Mouse (Mus musculus): ENCODE data around the gene Rab3d.

The Rab3d gene

GRCm38 (mm10) chr9:21938234-21938855 is 20.4 kb upstream of the Rab3d start:
- no peak for DNase-seq (ENCODE audit: low read depth)

- no peak for DNase-seq (ENCODE audit: low read depth)
These were observed 19.8 kb upstream of the Rab3d start for GRCm38 (mm10) chr9:21937711-21938175.

- DNase-seq (ENCODE audit: low read depth): peak; percentile 91
These were observed 18.9 kb upstream of the Rab3d start, which contains the start of gene Plppr2 for GRCm38 (mm10) chr9:21936692-21937570. Gene Plppr2, plus strand, starts transcription at chr9:21937033.

- DNase-seq (ENCODE audit: low read depth): no peak
These were observed 17.6 kb upstream of the Rab3d start for GRCm38 (mm10) chr9:21935466-21936131.

- DNase-seq (ENCODE audit: low read depth): no peak
These were observed 16.0 kb upstream of the Rab3d start for GRCm38 (mm10) chr9:21934021-21934420.

GRCm38 (mm10) chr9:21932445-21933137 is 14.6 kb upstream of the Rab3d start:
- DNase-seq (ENCODE audit: low read depth): no peak

GRCm38 (mm10) chr9:21932006-21932405 is 14.0 kb upstream of the Rab3d start:
- DNase-seq (ENCODE audit: low read depth): no peak

- DNase-seq (ENCODE audit: low read depth): no peak
These were observed 11.2 kb upstream of the Rab3d start for GRCm38 (mm10) chr9:21929208-21929607.

GRCm38 (mm10) chr9:21927208-21927753 is 9.3 kb upstream of the Rab3d start, which contains the start of the genes Ccdc159 and Tmem205:
Gene Ccdc159, plus strand, starts transcription at chr9:21927471.
Gene Tmem205, minus strand, starts transcription at chr9:21927556.
- peak; percentile 78 for DNase-seq (ENCODE audit: low read depth)

GRCm38 (mm10) chr9:21926784-21927183 is 8.8 kb upstream of the Rab3d start:
- DNase-seq (ENCODE audit: low read depth): no peak

GRCm38 (mm10) chr9:21926155-21926554 is 8.2 kb upstream of the Rab3d start:
- no peak for DNase-seq (ENCODE audit: low read depth)

- no peak for DNase-seq (ENCODE audit: low read depth)
These were observed 7.5 kb upstream of the Rab3d start for GRCm38 (mm10) chr9:21925506-21925905.

GRCm38 (mm10) chr9:21925034-21925433 is 7.0 kb upstream of the Rab3d start:
- DNase-seq (ENCODE audit: low read depth): no peak

GRCm38 (mm10) chr9:21924099-21924493 is 6.1 kb upstream of the Rab3d start:
- DNase-seq (ENCODE audit: low read depth): peak; percentile 69

- DNase-seq (ENCODE audit: low read depth): no peak
These were observed 5.6 kb upstream of the Rab3d start for GRCm38 (mm10) chr9:21923490-21924098.

GRCm38 (mm10) chr9:21923036-21923435 is 5.0 kb upstream of the Rab3d start:
- DNase-seq (ENCODE audit: low read depth): no peak

GRCm38 (mm10) chr9:21918692-21919384 is 846 bp upstream of the Rab3d start:
- no peak for DNase-seq (ENCODE audit: low read depth)

GRCm38 (mm10) chr9:21917493-21918034 is 428 bp downstream of the Rab3d start:
- no peak for DNase-seq (ENCODE audit: low read depth)

GRCm38 (mm10) chr9:21916851-21917492 is 1.0 kb downstream of the Rab3d start:
- no peak for DNase-seq (ENCODE audit: low read depth)

All from c-Kit-positive CD71-negative TER-119-negative erythroid progenitor cells, embryonic 14.5 days (primary cell).